Mouse (Mus musculus) MEL (cell line): ENCODE measurements around the gene Sun5.
"Not testable (repeated sequence)": the region's sequence is repeated elsewhere in the genome, so short reads cannot be mapped to it uniquely, and the experiment has no call there.

Source experiments
- CTCF ChIP-seq, 3 experiments: IDR thresholded peaks in 2 of 3; conservative IDR thresholded peaks in 1 of 3; 2 replicates each; pipeline ENCODE4 v1.5.1; 2011 to 2012; ENCODE audit warnings: low read length in 3 of 3, low read depth in 2 of 3, mild to moderate bottlenecking in 2 of 3, improper control_type of control experiment in 1 of 3, inconsistent platforms in 1 of 3, mixed read lengths in 1 of 3, moderate library complexity in 1 of 3; ENCODE audit not compliant: control insufficient read depth in 1 of 3, insufficient read depth in 1 of 3, poor library complexity in 1 of 3, severe bottlenecking in 1 of 3
- EP300 ChIP-seq, 2 experiments: IDR thresholded peaks; 2 replicates each; pipeline ENCODE4 v1.6.1; 2011; ENCODE audit warnings: improper control_type of control experiment in 2 of 2, low read length in 2 of 2, low read depth in 1 of 2, mild to moderate bottlenecking in 1 of 2
- KAT2A ChIP-seq: conservative IDR thresholded peaks from 2 replicates; pipeline ENCODE4 v1.6.1; 2012; ENCODE audit warnings: low read depth, low read length, improper control_type of control experiment, inconsistent platforms
- MAX ChIP-seq: IDR thresholded peaks from 2 replicates; pipeline ENCODE4 v1.6.1; 2011; ENCODE audit warnings: low read length, improper control_type of control experiment
- MXI1 ChIP-seq: IDR thresholded peaks from 2 replicates; pipeline ENCODE4 v1.6.1; 2011; ENCODE audit warnings: mild to moderate bottlenecking, low read depth, low read length, improper control_type of control experiment
- MYC ChIP-seq: IDR thresholded peaks from 2 replicates; pipeline ENCODE4 v1.6.1; 2011; ENCODE audit warnings: low read depth, mild to moderate bottlenecking, low read length, improper control_type of control experiment, moderate library complexity
- NRF1 ChIP-seq: IDR thresholded peaks from 2 replicates; pipeline ENCODE4 v1.6.1; 2014; ENCODE audit warnings: low read depth, mild to moderate bottlenecking, inconsistent platforms, low read length, improper control_type of control experiment, moderate library complexity; ENCODE audit not compliant: poor library complexity, insufficient read depth, severe bottlenecking
- POLR2A ChIP-seq, 2 experiments: IDR thresholded peaks; 2 replicates each; pipeline ENCODE4 v1.6.1; 2011 to 2012; ENCODE audit warnings: low read length in 2 of 2, mild to moderate bottlenecking in 2 of 2, control low read depth in 1 of 2, improper control_type of control experiment in 1 of 2, low read depth in 1 of 2, moderate library complexity in 1 of 2; ENCODE audit not compliant: control insufficient read depth in 1 of 2, insufficient read depth in 1 of 2, poor library complexity in 1 of 2
- ZC3H11A ChIP-seq: IDR thresholded peaks from 2 replicates; pipeline ENCODE4 v1.6.1; 2012; ENCODE audit warnings: low read depth, mild to moderate bottlenecking, inconsistent platforms, low read length, improper control_type of control experiment

GRCm38 (mm10) chr2:153807464-153807863 lies 63.4 kb downstream of the Sun5 start:
- not testable (repeated sequence) for TF ChIP-seq MXI1; EP300 (IDR thresholded peaks at IDR 0.05; ENCODE audit: low read depth in 1 of 2, low read length in 2 of 2); MYC; POLR2A (IDR thresholded peaks at IDR 0.05; ENCODE audit: control insufficient read depth in 1 of 2, insufficient read depth in 1 of 2, low read depth in 1 of 2, low read length in 2 of 2, poor library complexity in 1 of 2); KAT2A; NRF1; MAX
- TF ChIP-seq CTCF (IDR thresholded peaks at IDR 0.05 in 2 of 3, conservative IDR thresholded peaks at IDR 0.05 in 1 of 3; ENCODE audit: control insufficient read depth in 1 of 3, insufficient read depth in 1 of 3, low read depth in 2 of 3, low read length in 3 of 3, poor library complexity in 1 of 3, severe bottlenecking in 1 of 3) (peak; percentile 53 to 63 (median 62); a peak in 5 of 6 replicates), ZC3H11A (0 out of 2 replicates have a peak, but pooled peaks have one; percentile 12)
